ENCODE assay signal across 13 mouse cellular contexts in the genomic region with DNA sequence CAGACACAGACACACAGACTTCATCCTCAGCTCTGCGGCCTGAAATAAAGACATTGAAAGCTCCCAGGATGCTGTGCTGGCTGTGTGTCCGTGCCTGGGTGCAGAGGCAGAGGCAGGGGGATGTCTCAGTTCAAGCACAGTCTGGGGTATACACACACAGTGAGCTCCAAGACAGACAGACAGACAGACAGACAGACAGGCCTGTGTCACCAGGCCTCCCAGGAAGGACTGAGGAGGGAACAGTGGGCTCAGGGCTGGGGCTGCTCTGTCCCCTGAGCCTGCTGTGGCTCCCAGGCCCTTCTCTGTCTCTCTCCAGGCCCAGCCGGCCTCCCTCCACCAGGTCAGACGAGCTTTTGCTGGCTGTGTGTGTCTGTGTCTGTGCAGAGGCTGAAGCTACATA. TPM values are rescaled to one million over a fixed set of nuclear protein-coding genes. Genes with fewer than 3 reads are reported as not detected.
A peak's percentile ranks its signal among the peaks of the same experiment; 100 is the strongest.
DNase-seq lines count a peak whose midpoint lies in the region; ATAC-seq lines count a peak whose summit lies in the region.
"Had no signal": no experiment of that assay in that cellular context is flagged by ENCODE, and none has a peak within 500 bp of the region (broad histone marks: within the 10 kb centered on the region; RNA-seq: fewer than 3 reads in every experiment).

No protein-coding gene starts in this region.

- no peak for DNase-seq in hindbrain, embryonic 11.5 days (ENCODE audit: low spot score)
- no peak for DNase-seq in hindbrain, embryonic 14.5 days (ENCODE audit: low spot score)
- DNase-seq in frontal cortex, postnatal 14 days (ENCODE audit: low spot score in 2 of 2): no peak
- DNase-seq in cerebellum, postnatal 36 days: no peak
- DNase-seq in ovary, postnatal 36 days (ENCODE audit: low spot score): no peak
- DNase-seq: cerebellum, adult 11 months had no signal

- H3K9ac ChIP-seq in hindbrain, embryonic 11.5 days (ENCODE audit: low read depth, low read length): no peak overlapping the region
- no peak overlapping the region for H3K9ac ChIP-seq in hindbrain, embryonic 12.5 days
- H3K9ac ChIP-seq in hindbrain, embryonic 14.5 days: no peak overlapping the region
- no peak overlapping the region for H3K9ac ChIP-seq in midbrain, embryonic 12.5 days (replicated peaks)

- H3K27me3 ChIP-seq in hindbrain, embryonic 11.5 days (ENCODE audit: control insufficient read depth, insufficient read depth, low read length): no peaks in the 10 kb centered on the region; the same call in 1 of the 2 replicates
- H3K27me3 ChIP-seq in hindbrain, embryonic 12.5 days: peaks cover 8% of the 10 kb centered on the region; the same call in 1 of the 2 replicates
- H3K27me3 ChIP-seq in hindbrain, embryonic 14.5 days (ENCODE audit: control insufficient read depth, insufficient read depth, low read length): no peaks in the 10 kb centered on the region
- 0 out of 2 replicates have a peak, but pooled peaks cover 7% of the 10 kb centered on the region for H3K27me3 ChIP-seq in midbrain, embryonic 12.5 days

- no peak overlapping the region for H3K4me2 ChIP-seq in hindbrain, embryonic 11.5 days (replicated peaks; ENCODE audit: low read depth, low read length)
- H3K4me2 ChIP-seq in hindbrain, embryonic 12.5 days (replicated peaks): no peak overlapping the region
- no peak overlapping the region for H3K4me2 ChIP-seq in hindbrain, embryonic 14.5 days (replicated peaks)
- H3K4me2 ChIP-seq in midbrain, embryonic 12.5 days (replicated peaks): no peak overlapping the region

- WGBS in hindbrain, embryonic 11.5 days: 65% methylated on average over 4 of the region's 4 CpGs
- 72% methylated on average over 4 of the region's 4 CpGs for WGBS in hindbrain, embryonic 12.5 days
- 68% methylated on average over 4 of the region's 4 CpGs for WGBS in hindbrain, embryonic 14.5 days
- WGBS in midbrain, embryonic 12.5 days: 71% methylated on average over 4 of the region's 4 CpGs

- no peaks in the 10 kb centered on the region for H3K36me3 ChIP-seq in hindbrain, embryonic 11.5 days (ENCODE audit: control insufficient read depth, insufficient read depth, low read length)
- H3K36me3 ChIP-seq in hindbrain, embryonic 12.5 days: no peaks in the 10 kb centered on the region
- H3K36me3 ChIP-seq in hindbrain, embryonic 14.5 days (replicated peaks; ENCODE audit: control insufficient read depth, insufficient read depth): no peaks in the 10 kb centered on the region
- no peaks in the 10 kb centered on the region for H3K36me3 ChIP-seq in midbrain, embryonic 12.5 days

- no peaks in the 10 kb centered on the region for H3K4me1 ChIP-seq in hindbrain, embryonic 11.5 days (replicated peaks; ENCODE audit: control insufficient read depth, insufficient read depth, low read length)
- no peaks in the 10 kb centered on the region for H3K4me1 ChIP-seq in hindbrain, embryonic 12.5 days
- no peaks in the 10 kb centered on the region for H3K4me1 ChIP-seq in hindbrain, embryonic 14.5 days (replicated peaks; ENCODE audit: control insufficient read depth, insufficient read depth, low read length)
- no peaks in the 10 kb centered on the region for H3K4me1 ChIP-seq in midbrain, embryonic 12.5 days

- no peak overlapping the region for H3K4me3 ChIP-seq in hindbrain, embryonic 11.5 days (ENCODE audit: low read depth, low read length)
- H3K4me3 ChIP-seq in hindbrain, embryonic 12.5 days: no peak overlapping the region
- H3K4me3 ChIP-seq in hindbrain, embryonic 14.5 days (replicated peaks; ENCODE audit: low read length): no peak overlapping the region
- H3K4me3 ChIP-seq in midbrain, embryonic 12.5 days: no peak overlapping the region

- ATAC-seq in hindbrain, embryonic 11.5 days (ENCODE audit: low FRiP score): peak; percentile 15
- ATAC-seq in hindbrain, embryonic 12.5 days (ENCODE audit: low FRiP score): no peak; the same call in 1 of the 2 replicates
- ATAC-seq in common myeloid progenitor, adult 5-6 weeks (replicated peaks; ENCODE audit: low read depth, poor library complexity, severe bottlenecking): peak; percentile 8; the same call in 1 of the 2 replicates
- peak; percentile 22 for ATAC-seq in hindbrain, embryonic 14.5 days (ENCODE audit: low FRiP score)
- peak; percentile 33 for ATAC-seq in midbrain, embryonic 12.5 days (ENCODE audit: low FRiP score, low read depth)
- ATAC-seq: lung, postnatal 0 days had no signal

- peaks cover 28% of the 10 kb centered on the region for H3K9me3 ChIP-seq in hindbrain, embryonic 11.5 days (ENCODE audit: control insufficient read depth, low read length)
- H3K9me3 ChIP-seq in hindbrain, embryonic 12.5 days (replicated peaks): peaks cover 54% of the 10 kb centered on the region
- H3K9me3 ChIP-seq in hindbrain, embryonic 14.5 days (ENCODE audit: control insufficient read depth, low read length): peaks cover 64% of the 10 kb centered on the region
- peaks cover 36% of the 10 kb centered on the region for H3K9me3 ChIP-seq in midbrain, embryonic 12.5 days

- no peak overlapping the region for H3K27ac ChIP-seq in hindbrain, embryonic 11.5 days (ENCODE audit: low read depth, low read length)
- no peak overlapping the region for H3K27ac ChIP-seq in hindbrain, embryonic 12.5 days
- no peak overlapping the region for H3K27ac ChIP-seq in hindbrain, embryonic 14.5 days
- no peak overlapping the region for H3K27ac ChIP-seq in midbrain, embryonic 12.5 days (replicated peaks)

RNA-seq across cellular contexts. Expression of gene Vmn1r3, which starts 43.3 kb away (rescaled TPM):
- not detected in 2 replicates for polyA plus RNA-seq in hindbrain, embryonic 11.5 days (2014; fragmentation: Nextera tagmentation; extraction: Ambion mirVana)
- polyA plus RNA-seq in hindbrain, embryonic 12.5 days (2016; fragmentation: Nextera tagmentation; extraction: Ambion mirVana): not detected in 2 replicates
- not detected in 2 replicates for total RNA-seq in common myeloid progenitor, adult 5-6 weeks (2017)
- polyA plus RNA-seq in hindbrain, embryonic 14.5 days (2014; fragmentation: Nextera tagmentation; extraction: Ambion mirVana): not detected in 2 replicates
- polyA plus RNA-seq in midbrain, embryonic 12.5 days (2016; fragmentation: Nextera tagmentation; extraction: Ambion mirVana): not detected in 2 replicates
- total RNA-seq: layer of hippocampus, adult 8-10 months had no signal
- polyA plus RNA-seq: heart, postnatal 0 days; lung, postnatal 0 days; neural tube, embryonic 11.5 days had no signal
